Mouse (Mus musculus) limb, embryonic 10.5 days (tissue): ENCODE results near the gene Slc39a2. TPM values are rescaled to one million over a fixed set of nuclear protein-coding genes. Genes with fewer than 3 reads are reported as not detected.
A peak's percentile ranks its signal among the peaks of the same experiment; 100 is the strongest.

Experiments used
- DNase-seq: peaks from one replicate; pipeline ENCODE4 v3.0.0-alpha.2; 2017; ENCODE audit warnings: low spot score
- H3K27ac ChIP-seq: fragments of 300-500 bp; sonication (generic); 2 replicates; pipeline ENCODE4 v1.5.1; 2016; ENCODE audit warnings: mild to moderate bottlenecking
- H3K27me3 ChIP-seq: fragments of 300-500 bp; sonication (generic); 2 replicates; pipeline ENCODE4 v1.6.1; 2016; ENCODE audit warnings: low read depth, mild to moderate bottlenecking; ENCODE audit not compliant: poor library complexity, severe bottlenecking
- H3K36me3 ChIP-seq: fragments of 300-500 bp; sonication (generic); 2 replicates; pipeline ENCODE4 v1.6.1; 2016; ENCODE audit warnings: mild to moderate bottlenecking, moderate library complexity
- H3K4me1 ChIP-seq: fragments of 300-500 bp; sonication (generic); 2 replicates; pipeline ENCODE4 v1.6.1; 2016
- H3K4me3 ChIP-seq: fragments of 300-500 bp; sonication (generic); 2 replicates; pipeline ENCODE4 v1.5.1; 2016; ENCODE audit warnings: mild to moderate bottlenecking, moderate library complexity
- H3K9me3 ChIP-seq: fragments of 300-500 bp; sonication (generic); replicated peaks from 2 replicates; pipeline ENCODE4 v1.6.1; 2016; ENCODE audit warnings: mild to moderate bottlenecking
- WGBS: fragments of 180-500 bp; shearing (Covaris S2); methylation state at CpG from one replicate; pipeline ENCODE4 v1.1.7; 2016; 5-methylcytosine and 5-hydroxymethylcytosine counted together
- polyA plus RNA-seq: library from polyadenylated mRNA; unstranded; fragments of >200 nt; fragmentation: Nextera tagmentation; extraction: Ambion mirVana; gene quantifications from 2 replicates; pipeline ENCODE4 v1.2.1, GENCODE M21; 2016

Slc39a2 gene
- polyA plus RNA-seq, 1 experiment from 2014 or later: 0.39 TPM

DNA sequence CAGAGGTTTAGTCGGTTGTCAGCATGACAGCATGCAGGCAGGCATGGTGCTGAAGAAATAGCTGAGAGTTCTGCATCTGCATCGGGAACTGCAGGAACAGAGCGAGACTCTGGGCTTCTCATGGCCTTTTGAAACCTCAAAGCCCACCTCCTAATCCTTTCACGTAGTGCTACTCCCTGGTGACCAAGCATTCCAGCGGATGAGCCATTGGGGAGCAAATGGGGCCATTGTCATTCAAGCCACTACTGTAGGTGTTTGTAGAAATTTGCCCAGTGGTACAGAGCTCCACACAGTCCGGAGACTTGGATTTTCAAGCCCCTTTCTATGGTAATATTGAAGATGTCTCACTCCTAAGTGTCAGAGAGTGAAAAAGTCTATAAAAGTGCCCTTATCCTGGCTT, 6.6 kb upstream of the Slc39a2 start:
- peak overlapping the region; percentile 72; the same call in 1 of the 2 replicates for H3K4me3 ChIP-seq
- no peaks in the 10 kb centered on the region for H3K27me3 ChIP-seq
- H3K27ac ChIP-seq: no peak overlapping the region
- H3K4me1 ChIP-seq: peaks cover 13% of the 10 kb centered on the region
- no peaks in the 10 kb centered on the region for H3K9me3 ChIP-seq
- no peak for DNase-seq
- peaks cover 47% of the 10 kb centered on the region for H3K36me3 ChIP-seq
- 73% methylated on average over 6 of the region's 6 CpGs for WGBS

DNA sequence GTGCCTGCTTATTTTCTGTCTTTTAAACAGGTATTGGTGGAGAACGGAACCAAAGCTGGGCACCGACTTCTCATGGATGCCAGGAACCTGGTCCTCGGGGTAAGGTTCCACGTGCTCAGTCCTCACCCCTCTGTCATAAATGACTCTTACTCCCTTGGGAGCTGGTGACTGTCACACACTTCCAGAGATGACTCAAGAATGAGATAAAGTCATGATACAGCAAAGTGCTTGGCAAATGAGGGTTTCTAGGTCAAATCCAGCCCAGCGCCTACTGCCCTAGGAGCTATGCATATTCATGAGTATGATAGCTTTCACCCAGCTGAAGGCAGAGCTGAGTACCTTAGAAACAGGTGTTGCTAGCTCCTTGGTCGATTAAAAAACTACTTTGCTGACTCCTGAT, 2.9 kb upstream of the Slc39a2 start:
- 91% methylated on average over 6 of the region's 6 CpGs for WGBS
- Histone ChIP-seq H3K27me3 (peaks cover 3% of the 10 kb centered on the region; the same call in 1 of the 2 replicates), H3K4me1 (peaks cover 18% of the 10 kb centered on the region), H3K36me3 (peaks cover 63% of the 10 kb centered on the region), H3K4me3 (no peak overlapping the region), H3K9me3 (no peaks in the 10 kb centered on the region), H3K27ac (no peak overlapping the region)
- no peak for DNase-seq

DNA sequence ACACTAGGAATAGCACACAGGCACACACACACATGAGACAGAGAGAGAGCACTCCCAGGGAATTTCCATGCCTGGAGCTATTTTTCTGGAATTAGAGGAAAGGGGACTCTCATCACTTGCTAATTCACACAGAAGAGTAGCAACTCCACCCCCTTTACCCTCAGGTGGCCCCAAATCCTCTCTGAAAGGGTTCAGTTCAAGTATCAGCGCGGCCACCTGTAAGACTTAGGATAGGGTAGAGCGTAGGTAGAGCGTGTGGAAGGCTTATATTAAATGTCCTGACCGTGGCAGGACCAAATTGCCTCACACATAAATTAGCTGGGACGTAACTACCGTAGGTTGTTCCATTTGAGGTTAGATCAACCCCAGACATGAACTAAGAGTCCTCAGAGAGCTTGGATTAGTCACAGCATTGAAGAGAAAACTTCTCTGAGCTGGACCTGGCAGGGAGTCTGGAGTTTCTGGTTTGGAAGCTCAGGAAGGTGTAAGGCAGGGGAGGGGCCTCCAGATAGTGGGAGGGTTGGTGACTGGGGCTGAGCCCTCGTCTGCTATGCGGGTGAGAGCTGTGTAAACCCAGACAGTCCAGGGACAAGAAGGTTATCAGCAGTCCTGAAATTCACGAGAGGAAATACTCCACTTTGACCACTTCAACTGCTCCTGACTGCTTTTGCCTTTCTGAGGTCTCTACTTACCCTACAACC, 555 bp downstream of the Slc39a2 start:
- H3K4me3 ChIP-seq: no peak overlapping the region
- H3K36me3 ChIP-seq: peaks cover 44% of the 10 kb centered on the region
- WGBS: 21% methylated on average over 10 of the region's 10 CpGs
- 0 out of 2 replicates have a peak, but pooled peaks cover 5% of the 10 kb centered on the region for H3K4me1 ChIP-seq
- DNase-seq: no peak
- no peaks in the 10 kb centered on the region for H3K9me3 ChIP-seq
- no peak overlapping the region for H3K27ac ChIP-seq
- peaks cover 8% of the 10 kb centered on the region; the same call in 1 of the 2 replicates for H3K27me3 ChIP-seq

DNA sequence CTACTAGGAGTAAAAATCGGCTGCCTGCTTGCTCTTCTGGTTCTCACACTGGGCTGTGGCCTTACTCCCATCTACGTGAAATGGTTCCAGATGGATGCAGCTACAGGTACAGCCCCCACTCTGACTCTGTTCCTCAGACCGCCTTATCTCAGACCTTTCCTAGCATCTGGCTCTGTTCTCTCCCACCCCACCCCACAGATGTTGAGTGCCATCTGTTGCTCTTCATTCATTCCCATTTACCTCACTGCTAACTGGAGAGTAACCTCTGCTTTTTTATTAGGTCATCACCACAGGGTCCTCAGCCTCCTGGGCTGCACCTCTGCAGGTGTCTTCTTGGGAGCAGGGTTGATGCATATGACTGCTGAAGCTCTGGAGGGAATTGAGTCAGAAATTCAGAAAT, 1.1 kb downstream of the Slc39a2 start:
- Histone ChIP-seq H3K27me3 (peaks cover 8% of the 10 kb centered on the region; the same call in 1 of the 2 replicates), H3K4me3 (no peak overlapping the region), H3K36me3 (peaks cover 38% of the 10 kb centered on the region), H3K9me3 (no peaks in the 10 kb centered on the region), H3K4me1 (0 out of 2 replicates have a peak, but pooled peaks cover 8% of the 10 kb centered on the region), H3K27ac (no peak overlapping the region)
- 41% methylated on average over 3 of the region's 3 CpGs for WGBS
- DNase-seq: no peak

DNA sequence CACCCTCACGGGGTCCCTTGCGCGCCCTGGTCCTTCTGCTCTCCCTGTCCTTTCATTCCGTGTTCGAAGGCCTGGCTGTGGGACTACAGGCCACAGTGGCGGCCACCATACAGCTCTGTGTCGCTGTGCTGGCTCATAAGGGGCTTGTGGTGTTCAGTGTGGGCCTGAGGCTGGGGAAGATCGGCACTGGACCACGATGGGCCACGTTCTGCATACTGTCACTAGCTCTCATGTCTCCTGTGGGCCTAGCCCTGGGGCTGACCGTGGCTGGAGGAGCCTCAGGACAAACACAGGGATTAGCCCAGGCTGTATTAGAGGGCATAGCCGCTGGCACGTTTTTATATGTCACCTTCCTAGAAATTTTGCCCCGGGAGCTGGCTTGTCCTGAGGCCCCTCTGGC, 2.4 kb downstream of the Slc39a2 start:
- peaks cover 25% of the 10 kb centered on the region for H3K36me3 ChIP-seq
- DNase-seq: no peak
- no peaks in the 10 kb centered on the region for H3K9me3 ChIP-seq
- no peak overlapping the region for H3K27ac ChIP-seq
- 81% methylated on average over 14 of the region's 14 CpGs for WGBS
- H3K27me3 ChIP-seq: peaks cover 8% of the 10 kb centered on the region; the same call in 1 of the 2 replicates
- H3K4me3 ChIP-seq: no peak overlapping the region
- 0 out of 2 replicates have a peak, but pooled peaks cover 8% of the 10 kb centered on the region for H3K4me1 ChIP-seq

DNA sequence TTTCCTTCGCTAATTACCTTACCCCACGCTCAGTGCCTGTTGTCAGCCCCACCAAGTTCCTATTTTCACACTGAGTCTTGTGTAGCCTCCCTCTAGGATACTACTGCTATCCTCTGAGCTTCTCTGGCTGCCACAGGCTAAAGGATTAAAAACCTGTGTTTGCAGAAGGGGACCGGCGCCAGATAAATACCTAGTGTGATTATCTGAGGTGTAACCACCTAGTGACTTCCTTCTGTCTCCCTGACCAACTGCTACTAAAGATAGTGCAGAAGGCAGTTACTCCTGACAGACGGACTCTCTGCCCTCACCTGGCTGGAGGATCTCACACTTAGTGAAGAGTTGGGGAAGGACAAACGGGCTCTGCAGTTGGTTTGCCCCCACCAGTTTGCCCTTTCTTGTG, 3.3 kb downstream of the Slc39a2 start:
- Histone ChIP-seq H3K27ac (no peak overlapping the region), H3K27me3 (peaks cover 8% of the 10 kb centered on the region; the same call in 1 of the 2 replicates), H3K4me1 (0 out of 2 replicates have a peak, but pooled peaks cover 8% of the 10 kb centered on the region), H3K9me3 (no peaks in the 10 kb centered on the region), H3K36me3 (peaks cover 16% of the 10 kb centered on the region), H3K4me3 (no peak overlapping the region)
- no peak for DNase-seq
- 80% methylated on average over 6 of the region's 6 CpGs for WGBS

DNA sequence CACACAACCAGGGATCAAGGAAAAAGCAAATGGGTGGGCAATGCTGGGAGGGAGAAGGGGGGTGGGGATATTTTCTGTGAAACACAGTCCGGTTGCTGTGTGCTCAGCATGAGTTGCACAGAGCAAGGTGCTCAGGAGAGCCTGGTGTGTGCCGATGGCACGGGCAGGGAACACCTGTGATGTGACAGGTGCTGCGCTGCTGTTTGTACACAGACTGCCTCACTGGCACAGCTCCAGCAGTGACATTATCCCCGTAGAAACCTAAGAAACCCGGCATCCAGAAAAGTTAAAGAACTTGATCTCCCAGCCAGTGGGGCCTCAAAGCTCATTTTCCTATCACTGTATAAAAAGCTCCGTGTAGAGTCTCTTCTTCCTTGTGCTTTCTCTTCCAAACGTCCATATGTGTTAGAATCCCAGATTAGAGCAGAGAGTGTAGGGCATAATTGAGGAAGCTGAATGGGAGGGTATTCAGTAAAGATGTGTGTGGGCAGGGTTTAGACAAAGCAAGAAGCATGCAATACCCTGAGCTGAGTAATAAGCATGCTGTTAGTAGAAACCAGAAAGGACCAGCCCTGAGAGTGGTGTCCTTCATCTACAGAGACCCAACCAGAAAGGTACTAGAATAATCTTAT, 4.0 kb downstream of the Slc39a2 start:
- DNase-seq: no peak
- Histone ChIP-seq H3K36me3 (peaks cover 9% of the 10 kb centered on the region), H3K27ac (no peak overlapping the region), H3K27me3 (peaks cover 8% of the 10 kb centered on the region; the same call in 1 of the 2 replicates), H3K9me3 (no peaks in the 10 kb centered on the region), H3K4me3 (no peak overlapping the region), H3K4me1 (0 out of 2 replicates have a peak, but pooled peaks cover 8% of the 10 kb centered on the region)
- 88% methylated on average over 8 of the region's 8 CpGs for WGBS

DNA sequence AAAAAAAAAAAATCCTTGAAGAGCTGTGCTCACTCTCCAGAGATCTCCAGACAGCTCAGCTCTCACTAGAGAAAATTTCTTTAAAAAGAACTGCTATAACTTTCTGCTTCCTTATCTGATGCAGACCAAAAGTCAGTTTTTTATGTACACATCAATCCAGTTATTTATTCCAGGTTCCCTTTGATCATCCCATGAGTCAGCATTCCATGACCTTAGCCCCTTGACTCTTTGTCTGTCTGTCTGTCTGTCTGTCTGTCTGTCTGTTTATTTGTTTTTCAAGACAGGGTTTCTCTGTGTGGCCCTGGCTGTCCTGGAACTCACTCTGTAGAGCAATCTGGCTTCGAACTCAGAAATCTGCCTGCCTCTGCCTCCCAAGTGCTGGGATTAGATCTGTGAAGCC, 6.7 kb downstream of the Slc39a2 start:
- Histone ChIP-seq H3K36me3 (no peaks in the 10 kb centered on the region), H3K4me1 (0 out of 2 replicates have a peak, but pooled peaks cover 3% of the 10 kb centered on the region), H3K9me3 (no peaks in the 10 kb centered on the region), H3K27me3 (peaks cover 8% of the 10 kb centered on the region; the same call in 1 of the 2 replicates), H3K27ac (no peak overlapping the region), H3K4me3 (no peak overlapping the region)
- no peak for DNase-seq
- WGBS: 93% methylated on average over 1 of the region's 1 CpGs

DNA sequence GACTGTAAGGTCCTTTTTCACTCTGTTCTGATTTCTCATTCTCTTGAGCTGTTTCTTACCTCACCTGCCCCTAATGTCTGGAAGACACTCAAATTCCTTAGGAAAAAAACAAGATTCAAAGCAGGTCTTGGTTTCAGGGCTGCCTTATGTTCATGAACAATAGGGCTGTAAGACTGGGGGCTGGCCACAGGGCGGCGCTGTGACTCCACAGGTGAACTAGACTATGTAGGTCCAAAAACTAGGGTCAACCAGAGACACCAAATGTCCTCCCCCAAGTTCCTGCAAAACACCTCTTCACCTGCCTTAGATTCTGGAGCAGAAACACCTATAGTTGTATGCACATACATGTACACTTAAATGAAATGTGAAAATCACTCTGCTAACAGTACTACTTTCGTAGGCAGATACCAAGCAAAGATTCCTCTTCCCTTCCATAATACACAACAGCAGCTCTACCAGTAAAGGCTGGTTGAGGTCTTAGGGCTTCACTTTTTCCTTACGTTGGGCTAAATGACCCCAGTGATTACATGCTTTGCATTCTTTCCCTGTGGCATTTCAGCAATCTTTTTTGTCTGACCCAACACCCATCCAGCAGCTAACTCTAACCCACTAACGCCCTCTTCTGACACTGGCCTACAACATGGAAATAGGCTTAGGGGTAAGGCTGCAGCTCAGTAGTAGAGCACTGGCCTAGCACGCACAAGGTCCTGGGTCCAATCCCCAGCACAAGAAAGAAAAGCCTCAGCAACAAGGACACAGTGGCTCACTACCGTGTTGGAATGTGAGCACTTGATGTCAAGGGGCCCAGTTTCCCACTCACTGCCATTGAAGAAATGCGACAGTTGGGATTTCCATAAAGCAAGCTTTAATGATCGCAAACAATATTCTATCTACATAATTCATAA, 10.4 kb downstream of the Slc39a2 start:
- DNase-seq: peak; percentile 90
- no peaks in the 10 kb centered on the region for H3K36me3 ChIP-seq
- 62% methylated on average over 9 of the region's 9 CpGs for WGBS
- H3K27me3 ChIP-seq: no peaks in the 10 kb centered on the region
- no peak overlapping the region for H3K27ac ChIP-seq
- no peaks in the 10 kb centered on the region for H3K9me3 ChIP-seq
- no peak overlapping the region for H3K4me3 ChIP-seq
- H3K4me1 ChIP-seq: 0 out of 2 replicates have a peak, but pooled peaks cover 3% of the 10 kb centered on the region

DNA sequence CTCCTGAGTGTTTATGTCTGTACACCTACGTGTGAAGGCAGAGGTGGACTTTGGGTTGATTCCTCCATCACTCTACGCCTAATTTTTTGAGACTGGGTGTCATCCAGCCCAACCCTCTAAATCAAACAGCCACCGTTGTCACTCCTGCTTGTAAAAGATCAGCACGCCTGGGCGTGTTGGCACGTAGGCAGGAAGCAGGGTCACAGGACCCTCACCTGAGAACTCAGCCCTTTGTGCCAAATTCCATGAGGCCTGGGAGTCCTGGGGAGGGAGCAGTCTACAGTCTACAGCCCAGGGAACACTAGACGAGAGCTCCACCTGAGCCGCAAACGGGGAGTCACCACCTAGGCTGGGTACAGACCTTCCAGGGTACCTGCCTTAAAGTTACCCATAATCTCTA, 11.1 kb downstream of the Slc39a2 start:
- DNase-seq: no peak
- no peak overlapping the region for H3K27ac ChIP-seq
- H3K27me3 ChIP-seq: no peaks in the 10 kb centered on the region
- no peak overlapping the region for H3K4me3 ChIP-seq
- H3K9me3 ChIP-seq: no peaks in the 10 kb centered on the region
- WGBS: 85% methylated on average over 9 of the region's 9 CpGs
- H3K36me3 ChIP-seq: no peaks in the 10 kb centered on the region
- H3K4me1 ChIP-seq: no peaks in the 10 kb centered on the region

DNA sequence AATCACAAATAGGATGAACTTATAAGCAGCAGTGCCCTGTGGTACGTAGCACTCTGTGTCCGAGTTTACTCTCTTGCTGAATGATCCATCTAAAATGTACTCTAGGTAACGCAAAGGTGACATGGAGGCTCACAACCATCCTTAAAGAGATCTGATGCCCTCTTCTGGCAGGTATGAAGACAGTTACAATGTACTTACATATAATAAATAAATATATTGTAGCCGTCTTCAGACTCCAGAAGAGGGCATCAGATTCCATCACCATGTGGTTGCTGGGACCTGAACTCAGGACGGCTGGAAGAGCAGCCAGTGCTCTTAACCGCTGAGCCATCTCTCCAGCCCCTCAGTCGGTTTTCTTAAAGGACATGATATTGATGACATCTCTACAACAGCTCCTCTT, 12.0 kb downstream of the Slc39a2 start:
- DNase-seq: no peak
- Histone ChIP-seq H3K9me3 (no peaks in the 10 kb centered on the region), H3K27me3 (no peaks in the 10 kb centered on the region), H3K36me3 (no peaks in the 10 kb centered on the region), H3K27ac (no peak overlapping the region), H3K4me3 (no peak overlapping the region), H3K4me1 (no peaks in the 10 kb centered on the region)
- WGBS: 79% methylated on average over 7 of the region's 7 CpGs

DNA sequence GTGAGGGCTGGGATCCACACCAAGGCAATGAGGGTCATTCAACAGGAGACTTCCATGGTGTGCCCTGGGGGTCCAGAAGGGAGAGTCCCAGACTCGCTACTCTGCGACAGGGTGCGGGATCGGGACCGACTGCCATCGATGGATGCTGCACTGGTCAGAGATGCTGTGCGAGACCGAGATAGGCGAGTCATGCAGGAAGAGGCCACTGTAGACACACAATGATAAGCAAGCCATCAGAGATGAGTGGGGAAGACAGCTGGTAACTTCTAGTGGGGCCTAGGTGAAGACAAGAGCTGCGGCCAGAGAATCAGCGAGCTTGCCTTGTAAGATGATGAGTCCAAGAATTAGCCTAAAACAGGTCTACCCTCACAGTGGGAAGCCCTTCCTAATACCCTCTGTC, 13.4 kb downstream of the Slc39a2 start:
- WGBS: 95% methylated on average over 11 of the region's 11 CpGs

More for the DNA sequence above, 13.4 kb downstream of the Slc39a2 start:
- no peak overlapping the region for H3K27ac ChIP-seq
- no peaks in the 10 kb centered on the region for H3K36me3 ChIP-seq
- no peak overlapping the region for H3K4me3 ChIP-seq
- peaks cover 11% of the 10 kb centered on the region for H3K27me3 ChIP-seq
- no peaks in the 10 kb centered on the region for H3K9me3 ChIP-seq
- DNase-seq: no peak
- no peaks in the 10 kb centered on the region for H3K4me1 ChIP-seq
